Mouse (Mus musculus) frontal cortex, postnatal 36 days (tissue): ENCODE data around the gene Cdyl.

Experiments
- DNase-seq, 2 experiments: peaks; one replicate each; pipeline ENCODE4 v3.0.0; 2022; ENCODE audit warnings: low spot score in 2 of 2

Gene Cdyl

GRCm38 (mm10) chr13:35760372-35760771, 100.7 kb downstream of the Cdyl start:
- DNase-seq = no peak

GRCm38 (mm10) chr13:35764559-35764958, 104.9 kb downstream of the Cdyl start:
- no peak for DNase-seq

GRCm38 (mm10) chr13:35765817-35766216, 106.2 kb downstream of the Cdyl start:
- DNase-seq = no peak

- DNase-seq = no peak
Observed at GRCm38 (mm10) chr13:35769673-35770072, 110.0 kb downstream of the Cdyl start.

GRCm38 (mm10) chr13:35770421-35770820, 110.8 kb downstream of the Cdyl start:
- no peak for DNase-seq

GRCm38 (mm10) chr13:35771968-35772382, 112.3 kb downstream of the Cdyl start:
- DNase-seq = peak; percentile 40 to 45

GRCm38 (mm10) chr13:35773763-35774162, 114.1 kb downstream of the Cdyl start:
- no peak for DNase-seq

- no peak for DNase-seq
Observed at GRCm38 (mm10) chr13:35776123-35776522, 116.5 kb downstream of the Cdyl start.

GRCm38 (mm10) chr13:35780714-35781113, 121.1 kb downstream of the Cdyl start:
- DNase-seq = no peak

GRCm38 (mm10) chr13:35781755-35782154, 122.1 kb downstream of the Cdyl start:
- no peak for DNase-seq

- peak; percentile 18 to 45 for DNase-seq
Observed at GRCm38 (mm10) chr13:35782949-35783348, 123.3 kb downstream of the Cdyl start.

- no peak for DNase-seq
Observed at GRCm38 (mm10) chr13:35783576-35783975, 123.9 kb downstream of the Cdyl start.

GRCm38 (mm10) chr13:35784281-35784680, 124.6 kb downstream of the Cdyl start:
- DNase-seq = no peak

- no peak for DNase-seq
Observed at GRCm38 (mm10) chr13:35785330-35785939, 125.8 kb downstream of the Cdyl start.

GRCm38 (mm10) chr13:35786726-35787399, 127.2 kb downstream of the Cdyl start:
- no peak for DNase-seq

- no peak for DNase-seq
Observed at GRCm38 (mm10) chr13:35789577-35789976, 129.9 kb downstream of the Cdyl start.

- DNase-seq = no peak
Observed at GRCm38 (mm10) chr13:35790431-35790830, 130.8 kb downstream of the Cdyl start.

GRCm38 (mm10) chr13:35794309-35794708, 134.7 kb downstream of the Cdyl start:
- no peak for DNase-seq

- no peak for DNase-seq
Observed at GRCm38 (mm10) chr13:35794774-35795173, 135.1 kb downstream of the Cdyl start.

GRCm38 (mm10) chr13:35795887-35796286, 136.3 kb downstream of the Cdyl start:
- DNase-seq = no peak

- DNase-seq = no peak
Observed at GRCm38 (mm10) chr13:35796352-35796751, 136.7 kb downstream of the Cdyl start.

GRCm38 (mm10) chr13:35797811-35798522, 138.3 kb downstream of the Cdyl start:
- DNase-seq = no peak

- peak; percentile 37 to 51 for DNase-seq
Observed at GRCm38 (mm10) chr13:35798645-35799044, 139.0 kb downstream of the Cdyl start.
